Mouse (Mus musculus): ENCODE measurements around the gene Med26. TPM values are rescaled to one million over a fixed set of nuclear protein-coding genes. Genes with fewer than 3 reads are reported as not detected.

The Med26 gene
- polyA plus RNA-seq, 1 experiment: 7.6 TPM

DNA sequence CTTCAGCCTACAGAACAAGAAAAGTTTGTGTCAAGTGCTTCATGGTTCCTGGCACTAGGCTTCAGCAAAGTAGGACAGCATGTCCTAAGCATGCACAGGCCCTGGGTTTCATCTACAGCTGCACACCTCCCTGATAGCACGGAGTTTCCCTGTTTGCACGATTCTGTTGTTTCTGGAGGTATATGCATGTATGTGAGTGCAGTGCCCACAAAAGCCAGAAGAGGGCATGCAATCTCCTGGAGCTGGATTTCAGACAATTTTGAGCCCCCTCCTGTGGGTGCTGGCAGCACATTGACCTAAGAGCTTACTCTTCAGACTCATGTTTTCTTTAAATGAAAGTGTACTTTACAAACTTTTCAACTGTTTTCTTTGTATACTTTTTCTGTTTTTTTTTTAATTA is 94.2 kb downstream of the Med26 start:
- no peaks in the 10 kb centered on the region for H3K27me3 ChIP-seq (ENCODE audit: control insufficient read depth, insufficient read depth, insufficient read length)
- no peaks in the 10 kb centered on the region for H3K79me2 ChIP-seq (ENCODE audit: control insufficient read depth, insufficient read depth)
- peaks cover 7% of the 10 kb centered on the region for H3K36me3 ChIP-seq (ENCODE audit: control insufficient read depth, insufficient read depth)
- TF ChIP-seq TCF12 (IDR thresholded peaks at IDR 0.05; ENCODE audit: insufficient read depth, poor library complexity, severe bottlenecking) (no peak), MAX (IDR thresholded peaks at IDR 0.05; ENCODE audit: low read depth) (no peak), SRF (IDR thresholded peaks at IDR 0.05; ENCODE audit: control insufficient read depth, insufficient read length, low read depth) (no peak), TCF3 (IDR thresholded peaks at IDR 0.05; ENCODE audit: insufficient read length, low read depth) (no peak), POLR2A (IDR thresholded peaks at IDR 0.05; ENCODE audit: insufficient read length, low read depth) (no peak), POLR2AphosphoS2 (IDR thresholded peaks at IDR 0.05; ENCODE audit: insufficient read length, low read depth) (no peak), MYOD1 (IDR thresholded peaks at IDR 0.05; ENCODE audit: control insufficient read depth in 1 of 3, insufficient read length in 2 of 3, low read depth in 2 of 3) (no peak), REST (IDR thresholded peaks at IDR 0.05; ENCODE audit: insufficient read depth, insufficient read length) (no peak), MYOG (IDR thresholded peaks at IDR 0.05; ENCODE audit: control insufficient read depth in 1 of 3, insufficient read depth in 1 of 3, insufficient read length in 2 of 3, low read depth in 2 of 3) (no peak), CEBPB (IDR thresholded peaks at IDR 0.05; ENCODE audit: insufficient read depth, poor library complexity, severe bottlenecking) (no peak), E2F4 (IDR thresholded peaks at IDR 0.05; ENCODE audit: insufficient read depth) (no peak), USF1 (IDR thresholded peaks at IDR 0.05; ENCODE audit: low read depth) (no peak)
- no peak overlapping the region for H3K4me3 ChIP-seq
- no peak overlapping the region for H3K4me2 ChIP-seq (ENCODE audit: low read depth)
- no peak overlapping the region for H3ac ChIP-seq (ENCODE audit: control insufficient read depth, insufficient read length)

DNA sequence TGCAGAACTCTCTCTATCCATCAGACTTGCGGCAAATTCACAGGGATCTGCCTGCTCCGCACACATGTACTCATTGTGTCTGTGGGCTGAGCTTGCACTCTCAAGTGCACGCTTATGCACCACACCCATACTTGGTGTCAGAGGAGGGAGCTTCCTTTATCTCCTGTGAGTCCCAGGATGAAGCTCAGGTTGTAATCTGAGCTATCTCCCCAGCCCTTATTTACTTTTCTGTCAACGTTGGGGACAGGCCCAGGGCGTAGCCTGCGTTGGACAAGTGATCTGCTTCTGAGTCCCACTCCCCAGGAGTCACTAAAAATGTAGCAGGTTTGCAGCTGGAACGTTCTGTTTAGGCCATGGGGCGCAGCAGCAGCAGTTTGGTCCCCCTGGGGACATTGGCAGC is 96.6 kb downstream of the Med26 start:
- Histone ChIP-seq H3K4me3 (no peak overlapping the region), H3K4me2 (ENCODE audit: low read depth) (no peak overlapping the region), H3K79me2 (ENCODE audit: control insufficient read depth, insufficient read depth) (no peaks in the 10 kb centered on the region), H3K27me3 (ENCODE audit: control insufficient read depth, insufficient read depth, insufficient read length) (no peaks in the 10 kb centered on the region), H3K36me3 (ENCODE audit: control insufficient read depth, insufficient read depth) (peaks cover 10% of the 10 kb centered on the region), H3ac (ENCODE audit: control insufficient read depth, insufficient read length) (no peak overlapping the region)
- no peak for TF ChIP-seq E2F4 (IDR thresholded peaks at IDR 0.05; ENCODE audit: insufficient read depth)
- no peak for TF ChIP-seq POLR2AphosphoS2 (IDR thresholded peaks at IDR 0.05; ENCODE audit: insufficient read length, low read depth)
- no peak for TF ChIP-seq MYOD1 (IDR thresholded peaks at IDR 0.05; ENCODE audit: control insufficient read depth in 1 of 3, insufficient read length in 2 of 3, low read depth in 2 of 3)
- TF ChIP-seq TCF12 (IDR thresholded peaks at IDR 0.05; ENCODE audit: insufficient read depth, poor library complexity, severe bottlenecking): no peak
- no peak for TF ChIP-seq SRF (IDR thresholded peaks at IDR 0.05; ENCODE audit: control insufficient read depth, insufficient read length, low read depth)
- no peak for TF ChIP-seq CEBPB (IDR thresholded peaks at IDR 0.05; ENCODE audit: insufficient read depth, poor library complexity, severe bottlenecking)
- no peak for TF ChIP-seq REST (IDR thresholded peaks at IDR 0.05; ENCODE audit: insufficient read depth, insufficient read length)
- TF ChIP-seq TCF3 (IDR thresholded peaks at IDR 0.05; ENCODE audit: insufficient read length, low read depth): no peak
- TF ChIP-seq USF1 (IDR thresholded peaks at IDR 0.05; ENCODE audit: low read depth): no peak
- no peak for TF ChIP-seq MYOG (IDR thresholded peaks at IDR 0.05; ENCODE audit: control insufficient read depth in 1 of 3, insufficient read depth in 1 of 3, insufficient read length in 2 of 3, low read depth in 2 of 3)
- TF ChIP-seq POLR2A (IDR thresholded peaks at IDR 0.05; ENCODE audit: insufficient read length, low read depth): no peak
- TF ChIP-seq MAX (IDR thresholded peaks at IDR 0.05; ENCODE audit: low read depth): no peak

DNA sequence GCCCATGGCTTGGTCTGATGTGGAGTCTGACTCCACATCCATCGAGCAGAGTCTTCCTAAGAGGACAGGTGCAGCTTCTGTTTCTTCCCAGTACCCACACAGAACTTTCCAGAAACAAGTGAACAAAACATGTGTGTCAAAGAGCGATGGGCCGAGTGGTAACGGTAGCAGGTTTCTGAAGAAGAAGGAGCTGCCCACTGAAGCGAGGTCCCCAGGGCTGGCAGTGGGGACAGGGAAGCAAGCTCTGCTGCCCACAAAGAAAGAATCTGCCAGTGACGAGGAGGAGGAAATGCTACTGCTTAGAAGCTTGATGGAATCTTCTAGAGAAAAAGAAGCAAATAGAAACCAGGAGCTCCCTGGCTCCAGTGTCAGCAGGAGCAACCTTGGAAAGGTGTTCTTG is 103.0 kb downstream of the Med26 start:
- TF ChIP-seq SRF (IDR thresholded peaks at IDR 0.05; ENCODE audit: control insufficient read depth, insufficient read length, low read depth): no peak
- TF ChIP-seq CEBPB (IDR thresholded peaks at IDR 0.05; ENCODE audit: insufficient read depth, poor library complexity, severe bottlenecking): no peak
- TF ChIP-seq E2F4 (IDR thresholded peaks at IDR 0.05; ENCODE audit: insufficient read depth): no peak
- no peak for TF ChIP-seq USF1 (IDR thresholded peaks at IDR 0.05; ENCODE audit: low read depth)
- TF ChIP-seq TCF12 (IDR thresholded peaks at IDR 0.05; ENCODE audit: insufficient read depth, poor library complexity, severe bottlenecking): no peak
- no peak for TF ChIP-seq MAX (IDR thresholded peaks at IDR 0.05; ENCODE audit: low read depth)
- TF ChIP-seq TCF3 (IDR thresholded peaks at IDR 0.05; ENCODE audit: insufficient read length, low read depth): no peak
- TF ChIP-seq REST (IDR thresholded peaks at IDR 0.05; ENCODE audit: insufficient read depth, insufficient read length): no peak
- TF ChIP-seq POLR2A (IDR thresholded peaks at IDR 0.05; ENCODE audit: insufficient read length, low read depth): no peak
- no peak for TF ChIP-seq MYOD1 (IDR thresholded peaks at IDR 0.05; ENCODE audit: control insufficient read depth in 1 of 3, insufficient read length in 2 of 3, low read depth in 2 of 3)
- TF ChIP-seq POLR2AphosphoS2 (IDR thresholded peaks at IDR 0.05; ENCODE audit: insufficient read length, low read depth): no peak
- no peak for TF ChIP-seq MYOG (IDR thresholded peaks at IDR 0.05; ENCODE audit: control insufficient read depth in 1 of 3, insufficient read depth in 1 of 3, insufficient read length in 2 of 3, low read depth in 2 of 3)
- Histone ChIP-seq H3K4me3 (peak overlapping the region; percentile 36), H3ac (ENCODE audit: control insufficient read depth, insufficient read length) (no peak overlapping the region), H3K79me2 (ENCODE audit: control insufficient read depth, insufficient read depth) (no peaks in the 10 kb centered on the region), H3K4me2 (ENCODE audit: low read depth) (peak overlapping the region; percentile 84), H3K36me3 (ENCODE audit: control insufficient read depth, insufficient read depth) (peaks cover 7% of the 10 kb centered on the region), H3K27me3 (ENCODE audit: control insufficient read depth, insufficient read depth, insufficient read length) (no peaks in the 10 kb centered on the region)

Other genes with a start within 250 kb of the Med26 start
- gene Gm10282, start 243.0 kb downstream of the Med26 start, polyA plus RNA-seq (2012; fragmentation: generic; extraction: Trizol): 63.4 TPM
- gene Klf2, start 229.2 kb downstream of the Med26 start, polyA plus RNA-seq (2012; fragmentation: generic; extraction: Trizol): 9.8 TPM
- gene Eps15l1, start 126.8 kb downstream of the Med26 start, polyA plus RNA-seq (2012; fragmentation: generic; extraction: Trizol): 22.8 TPM
- 0.38 TPM for gene Calr3, start 104.4 kb downstream of the Med26 start, polyA plus RNA-seq (2012; fragmentation: generic; extraction: Trizol)
- gene 1700030K09Rik, start 104.4 kb downstream of the Med26 start, polyA plus RNA-seq (2012; fragmentation: generic; extraction: Trizol): 7.3 TPM
- 39.9 TPM for gene Cherp, start 73.0 kb downstream of the Med26 start, polyA plus RNA-seq (2012; fragmentation: generic; extraction: Trizol)
- gene Slc35e1, start 55.7 kb downstream of the Med26 start, polyA plus RNA-seq (2012; fragmentation: generic; extraction: Trizol): 25.9 TPM
- 74.3 TPM for gene Smim7, start 22.8 kb upstream of the Med26 start, polyA plus RNA-seq (2012; fragmentation: generic; extraction: Trizol)
- 351 TPM for gene Tmem38a, start 23.8 kb upstream of the Med26 start, polyA plus RNA-seq (2012; fragmentation: generic; extraction: Trizol)
- 0.10 TPM for gene Nwd1, start 98.4 kb upstream of the Med26 start, polyA plus RNA-seq (2012; fragmentation: generic; extraction: Trizol)
- 155 TPM for gene Sin3b, start 175.0 kb upstream of the Med26 start, polyA plus RNA-seq (2012; fragmentation: generic; extraction: Trizol)
- gene F2rl3, start 213.6 kb upstream of the Med26 start, polyA plus RNA-seq (2012; fragmentation: generic; extraction: Trizol): 1.4 TPM